Comparison of ENCODE assay signal across 25 mouse cellular contexts in the genomic region with DNA sequence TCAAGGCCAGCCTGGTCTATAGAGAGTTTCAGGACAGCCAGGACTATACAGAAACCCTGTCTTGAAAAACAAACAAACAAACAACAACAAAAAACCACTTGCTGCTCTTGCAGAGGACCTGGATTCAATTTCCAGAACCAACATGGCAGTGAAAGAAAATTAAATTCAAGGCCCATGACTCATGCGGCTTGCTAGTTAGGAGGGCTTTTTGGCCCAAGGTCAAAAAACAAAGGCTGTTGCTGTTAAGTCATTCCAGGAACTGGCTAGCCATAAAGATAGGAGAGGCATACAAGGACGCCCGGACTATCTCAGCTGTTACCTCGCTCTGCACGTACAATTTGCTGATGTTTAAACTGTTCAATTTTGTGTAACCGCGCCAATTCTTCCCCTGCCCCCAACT.
"Had no signal": no experiment of that assay in that cellular context is flagged by ENCODE, and none has a peak within 500 bp of the region (broad histone marks: within the 10 kb centered on the region; RNA-seq: fewer than 3 reads in every experiment).

No protein-coding gene starts in this region.

- H3K4me1 ChIP-seq: heart, embryonic 13.5 days; heart, embryonic 15.5 days; hindbrain, embryonic 13.5 days; limb, embryonic 12.5 days; liver, embryonic 13.5 days had no signal

- H3K9me3 ChIP-seq: heart, embryonic 15.5 days; hindbrain, embryonic 13.5 days; intestine, embryonic 15.5 days; limb, embryonic 10.5 days; limb, embryonic 12.5 days; liver, embryonic 13.5 days had no signal

- H3K9ac ChIP-seq: heart, embryonic 13.5 days; heart, embryonic 15.5 days; hindbrain, embryonic 13.5 days; intestine, embryonic 15.5 days; limb, embryonic 12.5 days; liver, embryonic 13.5 days had no signal

- H3K4me3 ChIP-seq: heart, adult 2 months; heart, embryonic 13.5 days; heart, embryonic 15.5 days; hindbrain, embryonic 13.5 days; intestine, embryonic 15.5 days; layer of hippocampus, adult 2 months; left cerebral cortex, adult 2 months; limb, embryonic 10.5 days; limb, embryonic 12.5 days; liver, embryonic 13.5 days had no signal

- ATAC-seq: hindbrain, embryonic 16.5 days; inflammation-experienced regulatory T-cells, adult 6 months; intestine, embryonic 15.5 days; intestine, postnatal 0 days had no signal

- H3K27ac ChIP-seq: heart, adult 2 months; heart, embryonic 13.5 days; heart, embryonic 15.5 days; hindbrain, embryonic 13.5 days; intestine, embryonic 15.5 days; layer of hippocampus, adult 2 months; left cerebral cortex, adult 2 months; limb, embryonic 10.5 days; limb, embryonic 12.5 days; liver, embryonic 13.5 days had no signal

- DNase-seq: gastrocnemius, postnatal 14 days; gastrocnemius, postnatal 36 days; heart, adult 11 months; heart, adult 2 months; heart, postnatal 14 days; heart, postnatal 36 days; kidney, adult 8-10 months; kidney, postnatal 10 days; kidney, postnatal 25 days; kidney, postnatal 4 days; liver; liver, embryonic 13.5 days had no signal

- H3K4me2 ChIP-seq: heart, embryonic 11.5 days; heart, embryonic 13.5 days; heart, embryonic 15.5 days; hindbrain, embryonic 13.5 days; intestine, embryonic 15.5 days; limb, embryonic 12.5 days; liver, embryonic 11.5 days; liver, embryonic 13.5 days had no signal

- H3K36me3 ChIP-seq: heart, embryonic 13.5 days; heart, embryonic 15.5 days; hindbrain, embryonic 13.5 days; intestine, embryonic 15.5 days; limb, embryonic 10.5 days; limb, embryonic 12.5 days; liver, embryonic 13.5 days had no signal

- H3K27me3 ChIP-seq: heart, embryonic 13.5 days; heart, embryonic 15.5 days; hindbrain, embryonic 13.5 days; intestine, embryonic 15.5 days; limb, embryonic 12.5 days; liver, embryonic 13.5 days had no signal
